ENCODE assay signal across 24 mouse cellular contexts in the genomic region with DNA sequence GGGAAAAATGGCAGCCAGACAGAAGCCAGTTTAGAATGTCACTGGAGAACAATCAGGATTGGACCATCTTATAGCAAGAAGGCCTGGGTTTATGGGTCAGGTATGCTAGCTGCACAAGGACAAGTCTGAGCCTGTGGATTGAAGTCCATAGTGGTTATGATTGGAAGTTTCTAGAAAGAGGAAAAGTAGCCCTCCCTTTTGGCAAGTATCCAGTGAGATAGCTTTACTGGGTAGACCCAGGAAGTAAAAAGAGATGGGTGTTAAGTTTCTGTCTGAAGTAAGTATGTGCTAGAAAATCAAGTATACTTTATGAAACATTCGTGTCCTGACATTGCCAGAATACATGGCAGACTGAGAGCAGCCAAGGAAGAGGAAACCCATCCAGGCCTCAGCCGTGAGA.
"Had no signal": no experiment of that assay in that cellular context is flagged by ENCODE, and none has a peak within 500 bp of the region (broad histone marks: within the 10 kb centered on the region; RNA-seq: fewer than 3 reads in every experiment).

No protein-coding gene starts in this region.

- H3K9ac ChIP-seq: forebrain, embryonic 15.5 days; forebrain, postnatal 0 days; heart, embryonic 12.5 days; hindbrain, embryonic 13.5 days; hindbrain, embryonic 15.5 days; kidney, embryonic 15.5 days; limb, embryonic 13.5 days; limb, embryonic 15.5 days had no signal

- H3K9me3 ChIP-seq: forebrain, embryonic 15.5 days; heart, embryonic 10.5 days; heart, embryonic 12.5 days; hindbrain, embryonic 13.5 days; hindbrain, embryonic 15.5 days; kidney, embryonic 15.5 days; limb, embryonic 13.5 days; limb, embryonic 15.5 days had no signal

- DNase-seq: forebrain, postnatal 0 days; gastrocnemius, postnatal 14 days; gastrocnemius, postnatal 36 days; heart, adult 18-20 months; heart, postnatal 10 days; heart, postnatal 36 days; kidney, adult 11 months; kidney, adult 2 months; kidney, adult 9 months; kidney, postnatal 14 days; kidney, postnatal 36 days; layer of hippocampus, postnatal 36 days; left cerebral cortex, postnatal 4 days had no signal

- H3K27me3 ChIP-seq: forebrain, embryonic 15.5 days; heart, embryonic 12.5 days; hindbrain, embryonic 13.5 days; hindbrain, embryonic 15.5 days; kidney, embryonic 15.5 days; limb, embryonic 13.5 days; limb, embryonic 15.5 days had no signal

- ATAC-seq: forebrain, embryonic 15.5 days; forebrain, postnatal 0 days; hindbrain, postnatal 0 days; intestine, embryonic 16.5 days had no signal

- H3K27ac ChIP-seq: forebrain, embryonic 15.5 days; heart, embryonic 10.5 days; hindbrain, embryonic 13.5 days; hindbrain, embryonic 15.5 days; hindbrain, postnatal 0 days; kidney, embryonic 15.5 days; kidney, postnatal 0 days; limb, embryonic 13.5 days; limb, embryonic 15.5 days had no signal

- H3K4me3 ChIP-seq: forebrain, embryonic 15.5 days; heart, embryonic 10.5 days; heart, embryonic 12.5 days; hindbrain, embryonic 13.5 days; hindbrain, embryonic 15.5 days; kidney, embryonic 15.5 days; limb, embryonic 13.5 days; limb, embryonic 15.5 days had no signal

- H3K36me3 ChIP-seq: forebrain, embryonic 15.5 days; heart, embryonic 12.5 days; hindbrain, embryonic 13.5 days; hindbrain, embryonic 15.5 days; kidney, embryonic 15.5 days; limb, embryonic 13.5 days; limb, embryonic 15.5 days had no signal

- H3K4me2 ChIP-seq: forebrain, embryonic 15.5 days; heart, embryonic 12.5 days; hindbrain, embryonic 13.5 days; hindbrain, embryonic 15.5 days; kidney, embryonic 15.5 days; limb, embryonic 13.5 days; limb, embryonic 15.5 days had no signal
